Mouse (Mus musculus) megakaryocyte progenitor cell, adult 5-6 weeks (primary cell): ENCODE results near the gene Chchd6. TPM values are rescaled to one million over a fixed set of nuclear protein-coding genes. Genes with fewer than 3 reads are reported as not detected.

Experiments
- ATAC-seq: replicated peaks from 2 replicates; pipeline ENCODE4 v1.8.0; 2016; ENCODE audit warnings: mild to moderate bottlenecking, moderate TSS enrichment, inconsistent platforms; ENCODE audit not compliant: poor library complexity
- total RNA-seq, 2 experiments: library from RNA; stranded (forward) in 1 of 2; stranded (reverse) in 1 of 2; fragments of 157-497, 149-512 nt in 1 of 2; fragments of 200-1000 nt in 1 of 2; gene quantifications; 2 replicates each; pipeline versions ENCODE4 v1.2.3 to v1.2.4; 2015 to 2017

The Chchd6 gene
- total RNA-seq, 2 experiments from 2014 or later, result 8.8 to 19.3 TPM

- peak; percentile 35 for ATAC-seq
These were observed 182.0 kb downstream of the Chchd6 start for GRCm38 (mm10) chr6:89413481-89413884.

DNA sequence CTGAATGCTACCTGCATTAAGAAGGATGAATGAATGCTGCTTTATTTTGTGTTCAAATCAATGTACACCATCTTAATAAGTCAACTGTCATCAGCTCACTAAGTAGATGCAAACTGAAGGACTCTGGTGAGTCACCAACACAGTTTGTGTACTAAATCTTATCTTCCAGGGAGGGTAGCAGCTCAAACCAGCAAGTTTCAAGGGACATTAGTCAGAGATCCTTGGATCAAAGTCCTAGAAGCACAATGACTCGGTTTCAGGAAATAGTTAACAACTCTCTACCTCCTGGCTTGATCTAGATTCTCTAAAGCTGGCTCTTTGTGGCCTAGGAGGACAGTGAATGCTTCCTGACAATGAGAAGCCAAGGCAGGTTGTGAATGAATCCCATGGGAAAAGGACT lies 182.9 kb downstream of the Chchd6 start:
- ATAC-seq, result no peak

GRCm38 (mm10) chr6:89409041-89409440 lies 186.4 kb downstream of the Chchd6 start:
- ATAC-seq, result no peak

DNA sequence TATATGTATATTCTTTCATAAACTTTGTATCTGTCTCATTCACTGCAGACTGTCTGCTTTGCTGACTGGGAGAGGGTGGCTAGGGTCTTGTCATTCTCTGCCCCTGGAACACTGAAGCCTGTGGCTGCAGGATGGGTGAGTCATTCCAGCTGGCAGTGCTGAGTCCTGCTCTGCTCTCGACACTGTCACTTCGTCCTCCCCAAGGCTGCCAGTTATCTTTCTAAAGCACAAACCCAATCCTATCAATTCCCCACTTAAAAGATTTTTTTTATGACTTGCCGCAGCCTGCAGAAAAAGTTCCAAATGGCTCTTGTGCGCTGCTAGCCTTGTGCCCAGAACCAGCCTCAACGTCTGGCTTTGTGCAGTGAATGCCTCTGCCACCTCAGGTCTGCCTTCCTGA lies 187.2 kb downstream of the Chchd6 start:
- ATAC-seq, result no peak

GRCm38 (mm10) chr6:89407247-89407889 lies 188.1 kb downstream of the Chchd6 start:
- ATAC-seq, result peak; percentile 73

- ATAC-seq, result peak; percentile 50
These were observed 190.5 kb downstream of the Chchd6 start for GRCm38 (mm10) chr6:89404964-89405363.

DNA sequence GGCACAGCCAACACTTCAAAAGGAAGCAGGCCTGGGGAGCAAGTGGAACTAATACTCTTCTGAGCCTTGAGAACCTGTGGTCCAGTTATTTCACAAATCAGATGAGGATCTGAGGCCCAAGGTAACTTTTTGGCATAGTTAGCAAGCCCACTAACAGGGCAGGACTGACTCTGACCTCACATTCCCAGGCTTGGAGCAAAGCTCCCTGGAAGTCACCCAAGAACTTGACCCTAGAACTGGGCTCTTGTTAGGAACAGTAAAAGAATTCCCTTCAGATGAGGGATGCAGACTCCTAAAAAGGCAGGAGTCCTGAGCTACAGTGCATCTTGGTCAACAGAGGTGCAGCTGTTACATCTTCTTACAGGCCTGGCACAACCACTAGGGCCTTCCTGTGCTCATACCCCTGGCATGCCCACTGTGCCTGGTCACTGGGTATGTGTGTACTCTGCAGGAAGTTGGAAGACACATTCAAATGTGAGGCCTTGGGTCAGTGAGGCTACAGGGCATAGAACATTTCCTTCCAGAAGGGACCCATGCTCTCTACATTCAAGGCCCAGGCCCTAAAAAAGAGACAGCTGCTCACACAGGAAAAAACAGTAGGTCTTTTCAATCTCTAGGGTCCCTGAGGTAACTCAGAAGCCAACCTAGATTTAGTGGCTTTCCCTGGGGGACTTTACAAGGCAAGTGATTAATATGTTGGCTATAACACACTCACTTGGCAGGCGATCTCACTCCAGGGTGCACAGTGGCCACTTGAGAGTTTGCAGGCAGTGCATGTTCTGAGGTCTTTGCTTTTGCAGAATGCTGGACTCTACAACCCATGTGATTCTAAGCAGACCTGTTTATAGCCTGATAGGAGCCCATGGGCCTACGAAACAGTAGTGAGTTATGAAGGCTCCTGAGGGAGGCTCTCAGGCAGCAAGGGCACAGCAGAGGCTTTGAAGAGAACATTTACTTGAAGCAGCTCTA lies 191.9 kb downstream of the Chchd6 start:
- no peak for ATAC-seq

DNA sequence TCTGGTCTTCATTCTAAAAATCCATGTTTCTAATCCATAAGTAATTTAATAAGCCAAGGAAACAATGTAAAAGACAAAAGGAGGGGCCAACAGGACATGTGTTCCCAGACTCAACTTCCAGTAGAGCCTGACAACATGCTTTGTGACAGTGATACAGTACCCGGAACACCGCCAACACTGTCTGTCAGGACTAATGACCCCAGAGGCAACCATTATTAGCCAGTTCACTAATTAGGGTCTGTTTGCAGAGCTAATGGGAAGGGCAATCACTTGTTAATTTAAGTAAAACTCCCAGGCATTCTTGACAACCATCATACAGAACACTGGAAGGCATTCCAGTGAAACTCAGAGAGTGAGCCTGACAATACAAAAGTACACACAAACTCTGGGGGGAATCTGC lies 193.0 kb downstream of the Chchd6 start:
- ATAC-seq, result no peak

DNA sequence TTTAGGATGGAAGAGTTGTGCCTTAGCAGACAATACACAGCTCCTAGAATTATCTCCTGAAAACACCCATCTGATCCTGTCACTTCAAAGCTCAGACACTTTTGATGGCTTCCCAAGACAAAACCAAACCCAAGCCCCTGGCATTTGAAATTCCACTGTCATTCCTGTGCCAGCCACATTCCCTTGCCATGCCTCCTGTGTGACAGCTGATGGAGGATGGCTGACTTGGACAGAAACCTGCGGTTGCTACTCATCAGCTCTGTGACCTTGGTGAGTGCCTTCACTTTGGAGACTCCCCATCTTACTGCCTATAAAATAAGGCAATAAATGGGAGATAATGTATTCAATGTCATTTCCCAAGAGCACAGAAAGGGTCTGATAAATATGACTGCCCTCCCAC lies 195.9 kb downstream of the Chchd6 start:
- no peak for ATAC-seq

DNA sequence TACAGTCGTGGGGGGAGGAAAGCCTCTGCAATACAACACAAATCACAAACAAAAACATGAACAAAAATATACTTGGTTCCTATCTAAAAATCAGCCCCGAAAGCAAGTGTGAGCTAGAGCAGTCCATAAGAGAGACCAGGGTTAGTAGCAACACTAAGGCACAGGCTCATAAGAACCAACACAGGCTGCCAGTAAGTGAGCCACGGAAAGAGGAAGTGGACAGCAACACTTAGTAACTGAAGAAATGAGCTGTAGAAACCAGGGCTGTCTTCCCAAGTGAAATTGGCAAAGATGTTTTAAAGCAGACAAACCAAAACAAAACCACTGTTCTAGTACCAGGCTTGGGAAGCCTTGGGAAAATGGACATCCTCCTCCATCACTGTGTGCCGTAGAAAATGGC lies 197.5 kb downstream of the Chchd6 start:
- ATAC-seq, result peak; percentile 95

GRCm38 (mm10) chr6:89393820-89394219 lies 201.6 kb downstream of the Chchd6 start:
- ATAC-seq, result no peak

- ATAC-seq, result no peak
These were observed 203.2 kb downstream of the Chchd6 start for GRCm38 (mm10) chr6:89392213-89392612.

- no peak for ATAC-seq
These were observed 205.7 kb downstream of the Chchd6 start for GRCm38 (mm10) chr6:89389771-89390170.

DNA sequence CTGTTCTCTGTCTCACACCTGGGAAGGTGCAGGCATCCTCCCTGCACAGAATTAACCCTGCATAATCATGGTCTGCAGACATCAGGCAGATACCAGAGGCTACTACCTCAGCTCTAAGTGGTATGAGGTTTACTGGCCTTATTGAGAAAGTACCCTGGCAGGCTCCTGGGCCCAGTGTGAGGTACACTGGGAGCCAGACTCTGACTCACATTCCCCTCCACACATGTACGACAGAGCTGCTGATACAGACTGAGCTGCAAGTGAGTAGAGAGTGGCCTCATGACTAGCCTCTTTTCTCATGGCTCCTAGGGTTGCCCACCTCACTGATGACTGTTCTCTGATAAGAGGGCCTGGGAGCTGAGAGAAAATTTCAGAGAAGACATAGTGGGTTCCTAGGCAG lies 208.5 kb downstream of the Chchd6 start:
- no peak for ATAC-seq

DNA sequence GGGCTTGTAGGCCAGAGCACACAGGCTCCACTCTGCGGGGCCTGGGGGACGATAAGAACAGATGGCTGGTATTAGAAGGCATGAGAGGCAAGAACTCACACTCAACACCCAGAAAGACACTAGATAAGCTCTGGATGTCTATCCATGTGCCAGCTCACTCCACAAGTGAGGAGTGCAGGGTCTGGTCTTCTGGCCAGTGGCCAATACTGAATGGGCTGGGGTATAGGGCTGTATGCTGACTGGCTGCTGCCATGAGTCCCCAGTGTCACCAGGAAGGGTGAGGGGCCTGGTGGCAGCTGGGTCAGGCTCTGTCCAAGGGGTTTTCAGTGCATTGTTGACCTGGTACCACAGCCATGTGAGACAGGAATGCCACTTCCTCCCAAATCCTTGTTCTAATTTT lies 210.8 kb downstream of the Chchd6 start:
- ATAC-seq, result no peak

DNA sequence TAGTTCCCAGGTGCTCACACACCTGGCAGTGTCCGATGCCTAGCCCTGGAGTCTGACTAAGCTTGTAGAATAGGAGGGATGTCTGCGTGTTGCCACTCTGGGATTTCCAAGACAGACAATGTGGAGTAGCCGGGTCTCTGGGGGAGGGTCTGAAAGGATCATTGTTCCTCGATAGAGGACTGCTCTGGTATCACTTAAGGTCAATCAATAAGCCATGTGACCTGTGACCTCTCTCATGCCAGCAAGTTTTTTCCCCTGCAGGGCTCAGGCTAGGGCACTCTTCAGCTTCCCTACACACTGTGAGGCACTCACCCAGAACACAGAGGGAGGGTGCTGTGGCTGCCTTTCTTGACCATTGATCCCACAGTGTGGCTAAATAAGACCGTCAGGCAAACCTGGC lies 213.6 kb downstream of the Chchd6 start:
- ATAC-seq, result no peak

GRCm38 (mm10) chr6:89381172-89381571 lies 214.3 kb downstream of the Chchd6 start:
- ATAC-seq, result no peak

GRCm38 (mm10) chr6:89380751-89381150 lies 214.7 kb downstream of the Chchd6 start:
- ATAC-seq, result no peak

DNA sequence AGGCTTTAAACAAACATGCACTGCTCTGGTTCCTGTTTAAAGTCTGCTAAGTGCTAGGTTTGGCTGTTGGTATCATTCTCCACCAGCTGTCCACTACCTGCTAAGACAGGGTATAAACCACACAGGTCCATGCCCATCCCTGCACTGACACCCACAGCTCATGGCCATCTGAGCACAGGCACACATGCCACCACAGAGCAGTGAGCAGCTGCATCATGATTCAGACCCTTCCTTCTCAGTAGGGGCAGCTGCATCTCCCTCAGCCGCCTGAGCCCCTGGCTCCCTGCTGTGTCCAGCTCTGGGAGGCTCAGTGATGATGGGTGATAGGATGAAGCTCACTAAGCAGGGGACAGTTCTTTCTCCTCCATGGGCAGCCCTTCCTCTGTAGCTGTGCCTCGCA lies 217.2 kb downstream of the Chchd6 start:
- ATAC-seq, result no peak

DNA sequence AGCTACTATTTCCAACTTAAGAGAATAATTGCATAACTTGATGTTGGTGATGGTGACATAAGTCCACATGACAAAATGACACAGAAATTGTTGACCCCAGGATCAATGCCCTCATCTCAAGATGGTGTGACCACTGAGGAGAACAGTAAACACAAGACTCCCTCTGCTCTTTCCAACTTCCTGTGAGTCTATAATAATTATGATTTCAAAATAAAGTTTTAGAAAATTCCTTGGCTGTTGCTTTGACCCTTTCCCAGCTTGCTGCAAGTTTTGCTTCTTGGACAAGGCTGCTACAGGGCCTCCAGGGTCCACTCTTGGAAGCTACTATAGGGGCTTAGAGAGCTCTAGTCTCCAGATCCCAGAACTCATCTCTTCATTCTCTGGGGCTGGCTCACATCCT lies 226.6 kb downstream of the Chchd6 start:
- no peak for ATAC-seq

GRCm38 (mm10) chr6:89364342-89364741 lies 231.1 kb downstream of the Chchd6 start:
- ATAC-seq, result peak; percentile 56

DNA sequence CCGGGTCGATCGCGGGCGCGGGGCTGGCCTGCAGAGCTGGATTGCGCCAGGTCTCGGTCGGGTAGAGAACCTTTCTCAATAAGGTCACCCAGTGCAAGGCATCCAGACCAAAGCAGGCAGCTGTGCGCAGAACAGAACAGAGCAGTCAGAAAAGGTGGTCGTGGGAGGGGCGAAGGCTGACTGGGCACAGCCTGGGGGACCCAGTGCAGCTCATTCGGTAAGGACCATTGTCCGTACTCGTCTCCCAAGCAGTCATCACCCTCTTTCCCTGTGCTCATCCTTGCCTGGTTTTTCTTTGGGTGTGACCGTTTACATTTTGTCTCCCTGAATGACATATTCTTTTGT lies 232.4 kb downstream of the Chchd6 start:
- ATAC-seq, result no peak
